Mouse (Mus musculus) adrenal gland, postnatal 36 days (tissue): ENCODE measurements at regions not wholly inside any gene's neighbourhood (a gene's known extent, or its start where the extent isn't known, plus 50 kb on each side); places are given as distances from the start of the nearest gene placed in this dataset.
A peak's percentile ranks its signal among the peaks of the same experiment; 100 is the strongest.

Source experiments
- DNase-seq, 2 experiments: peaks; one replicate each; pipeline ENCODE4 v3.0.0; 2021; ENCODE audit warnings: mixed read lengths in 1 of 2

DNA sequence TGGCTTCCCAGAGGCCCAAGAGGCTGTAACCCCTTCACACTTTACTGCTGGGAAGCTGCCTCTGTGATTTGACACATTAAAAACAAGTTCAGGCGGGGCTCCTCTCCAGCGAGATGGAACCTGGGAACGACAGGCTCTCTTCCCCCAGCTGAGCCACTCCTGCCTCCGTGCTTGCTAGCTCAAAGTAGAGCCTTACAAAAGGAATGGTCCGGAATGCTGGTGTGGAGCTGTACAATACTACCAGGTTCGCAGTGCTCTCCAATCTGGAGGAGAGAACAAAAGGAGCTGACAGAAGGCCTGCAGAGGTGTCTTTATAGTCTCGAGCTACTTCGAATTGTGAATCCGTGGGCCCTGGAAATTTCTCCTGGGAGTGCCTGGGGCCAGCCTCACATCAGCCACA is 100.4 kb upstream of the Irx4 start:
- no peak for DNase-seq

- peak; percentile 82 to 85 for DNase-seq
Measured at GRCm38 (mm10) chr13:73160289-73160688, 100.0 kb upstream of the Irx4 start.

DNA sequence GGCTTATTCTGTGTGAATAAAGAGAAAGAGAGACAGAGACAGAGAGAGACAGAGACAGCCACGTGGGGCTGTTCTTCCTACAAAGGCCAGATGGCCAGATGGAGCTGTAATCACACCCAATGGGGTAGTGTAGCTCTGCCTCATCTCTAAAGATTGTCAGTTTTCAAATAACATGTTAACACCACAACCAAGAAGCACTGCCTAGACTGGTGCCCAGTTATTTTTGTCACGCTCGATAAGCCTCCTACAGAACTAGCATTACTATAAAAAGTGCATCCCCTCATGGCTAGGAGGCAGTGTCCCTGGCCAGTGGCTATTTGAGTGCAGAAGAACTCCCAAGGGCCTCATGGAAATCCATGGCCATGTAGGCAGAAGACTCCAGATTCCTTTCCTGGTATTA is 90.0 kb upstream of the Irx4 start:
- DNase-seq, result no peak

DNA sequence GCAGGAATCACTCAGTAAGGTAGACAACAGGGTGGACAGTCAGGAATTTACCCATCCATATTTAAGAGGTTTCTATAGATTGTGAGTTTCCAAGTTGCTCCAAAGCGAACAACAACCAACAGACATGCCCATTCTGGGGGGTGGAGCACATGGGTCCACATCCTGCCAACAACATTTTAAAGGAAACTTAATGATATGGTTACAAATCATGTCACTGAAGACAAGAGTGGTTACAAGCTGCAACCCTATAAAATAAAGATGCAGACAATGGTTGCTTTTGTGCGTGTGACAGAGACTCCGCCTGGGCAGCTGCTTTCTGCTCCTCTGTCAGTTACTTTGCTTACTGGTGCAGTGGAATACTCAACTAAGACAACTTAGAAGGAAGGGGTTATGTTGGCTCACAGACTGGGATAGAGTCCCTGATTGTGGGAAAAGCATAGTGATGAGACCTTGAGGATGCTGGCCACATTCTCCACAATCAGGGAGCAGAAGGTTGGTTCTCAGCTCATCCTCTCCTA is 52.3 kb upstream of the Irx4 start:
- DNase-seq, result no peak
